Mouse (Mus musculus) WW6 (cell line): ENCODE results near the gene 2900026A02Rik.

Experiments
- DNase-seq: peaks from one replicate; pipeline ENCODE4 v3.0.0-alpha.2; 2013; ENCODE audit warnings: low read depth, low spot score

Gene 2900026A02Rik

GRCm38 (mm10) chr5:113099546-113099945 lies 121.5 kb downstream of the 2900026A02Rik start:
- DNase-seq: peak; percentile 49

GRCm38 (mm10) chr5:113097551-113097950 lies 123.5 kb downstream of the 2900026A02Rik start:
- no peak for DNase-seq

- no peak for DNase-seq
Observed at GRCm38 (mm10) chr5:113095456-113095855, 125.6 kb downstream of the 2900026A02Rik start.

- no peak for DNase-seq
Observed at GRCm38 (mm10) chr5:113092406-113092805, 128.6 kb downstream of the 2900026A02Rik start.

- DNase-seq: no peak
Observed at GRCm38 (mm10) chr5:113091162-113091561, 129.9 kb downstream of the 2900026A02Rik start.

- no peak for DNase-seq
Observed at GRCm38 (mm10) chr5:113090750-113091149, 130.3 kb downstream of the 2900026A02Rik start.

GRCm38 (mm10) chr5:113090077-113090690 lies 130.9 kb downstream of the 2900026A02Rik start:
- DNase-seq: no peak

- no peak for DNase-seq
Observed at GRCm38 (mm10) chr5:113087465-113087864, 133.6 kb downstream of the 2900026A02Rik start.

GRCm38 (mm10) chr5:113086990-113087389 lies 134.0 kb downstream of the 2900026A02Rik start:
- DNase-seq: no peak

- DNase-seq: no peak
Observed at GRCm38 (mm10) chr5:113086439-113086838, 134.6 kb downstream of the 2900026A02Rik start.

- DNase-seq: no peak
Observed at GRCm38 (mm10) chr5:113085931-113086330, 135.1 kb downstream of the 2900026A02Rik start.

- DNase-seq: no peak
Observed at GRCm38 (mm10) chr5:113084309-113084708, 136.7 kb downstream of the 2900026A02Rik start.

- no peak for DNase-seq
Observed at GRCm38 (mm10) chr5:113082356-113083168, 138.5 kb downstream of the 2900026A02Rik start.

GRCm38 (mm10) chr5:113081439-113081838 lies 139.6 kb downstream of the 2900026A02Rik start, which contains the start of gene Crybb3:
Gene Crybb3 (minus strand): TSS chr5:113081584.
- DNase-seq: no peak

- no peak for DNase-seq
Observed at GRCm38 (mm10) chr5:113081020-113081419, 140.0 kb downstream of the 2900026A02Rik start.

GRCm38 (mm10) chr5:113079783-113080182 lies 141.3 kb downstream of the 2900026A02Rik start:
- no peak for DNase-seq

GRCm38 (mm10) chr5:113078686-113079085 lies 142.3 kb downstream of the 2900026A02Rik start:
- no peak for DNase-seq

GRCm38 (mm10) chr5:113070017-113070416 lies 151.0 kb downstream of the 2900026A02Rik start, which contains the start of gene Crybb2:
Gene Crybb2 (minus strand): TSS chr5:113070117.
- DNase-seq: no peak

GRCm38 (mm10) chr5:113054308-113054707 lies 166.7 kb downstream of the 2900026A02Rik start:
- DNase-seq: peak; percentile 46

GRCm38 (mm10) chr5:113050581-113051185 lies 170.4 kb downstream of the 2900026A02Rik start:
- DNase-seq: no peak

- no peak for DNase-seq
Observed at GRCm38 (mm10) chr5:113049876-113050275, 171.2 kb downstream of the 2900026A02Rik start.
